Mouse (Mus musculus): ENCODE data around the gene Spint1. TPM values are rescaled to one million over a fixed set of nuclear protein-coding genes. Genes with fewer than 3 reads are reported as not detected.
A peak's percentile ranks its signal among the peaks of the same experiment; 100 is the strongest.

Gene Spint1
- polyA plus RNA-seq (2016; fragmentation: Nextera tagmentation; extraction: Ambion mirVana): 0.82 and 1.00 TPM in 2 replicates

DNA sequence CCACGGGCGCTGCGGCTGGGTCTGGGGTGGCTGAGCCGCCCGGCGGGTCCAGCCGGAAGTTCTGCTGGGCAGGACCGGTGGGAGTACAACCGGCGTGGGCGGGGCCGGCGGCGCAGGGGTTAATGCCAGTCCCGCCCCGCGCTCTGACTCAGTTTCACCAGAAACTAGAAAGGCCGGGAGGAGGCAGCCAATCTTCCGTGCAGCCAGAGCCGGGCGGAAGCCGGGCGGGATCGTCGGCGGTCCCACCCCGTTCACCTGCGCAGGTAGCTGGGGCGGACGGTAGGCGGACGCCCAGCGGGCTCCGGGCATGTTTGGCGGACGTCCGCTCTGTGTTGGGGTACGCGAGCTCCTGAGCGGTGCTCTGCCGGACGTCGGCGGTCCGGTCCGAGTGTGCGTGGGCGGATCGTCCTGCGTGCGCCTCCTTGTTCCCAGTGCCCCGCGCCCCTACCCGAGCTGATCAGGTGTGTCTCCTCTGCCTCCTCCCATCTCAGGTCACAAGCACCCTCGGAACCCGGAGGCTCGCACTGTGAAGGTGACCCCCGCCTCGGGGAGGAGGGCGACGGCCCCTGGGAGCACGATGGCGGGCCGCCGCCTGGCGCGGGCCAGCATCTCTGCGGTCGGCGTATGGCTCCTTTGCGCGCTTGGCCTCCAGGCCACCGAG, at the start of gene Spint1:
Spint1 (plus strand) TSS at position 153 of the 661 bp plus-strand sequence.
- Histone ChIP-seq H3K4me3 (peak within 1 kb of the TSS; percentile 59), H3K4me1 (replicated peaks) (peaks cover 14% of the 10 kb centered on the region), H3K27me3 (replicated peaks) (peaks cover 76% of the 10 kb centered on the region), H3K9ac (peak within 1 kb of the TSS; percentile 49), H3K36me3 (no peaks in the 10 kb centered on the region), H3K27ac (ENCODE audit: poor library complexity, severe bottlenecking) (no peak within 1 kb of the TSS), H3K9me3 (replicated peaks) (no peaks in the 10 kb centered on the region), H3K4me2 (peak within 1 kb of the TSS; percentile 92)
- under 1% methylated on average over 73 of the region's 73 CpGs for WGBS
- no peak; the same call in 1 of the 2 replicates for ATAC-seq (ENCODE audit: insufficient number of reproducible peaks, low FRiP score)

DNA sequence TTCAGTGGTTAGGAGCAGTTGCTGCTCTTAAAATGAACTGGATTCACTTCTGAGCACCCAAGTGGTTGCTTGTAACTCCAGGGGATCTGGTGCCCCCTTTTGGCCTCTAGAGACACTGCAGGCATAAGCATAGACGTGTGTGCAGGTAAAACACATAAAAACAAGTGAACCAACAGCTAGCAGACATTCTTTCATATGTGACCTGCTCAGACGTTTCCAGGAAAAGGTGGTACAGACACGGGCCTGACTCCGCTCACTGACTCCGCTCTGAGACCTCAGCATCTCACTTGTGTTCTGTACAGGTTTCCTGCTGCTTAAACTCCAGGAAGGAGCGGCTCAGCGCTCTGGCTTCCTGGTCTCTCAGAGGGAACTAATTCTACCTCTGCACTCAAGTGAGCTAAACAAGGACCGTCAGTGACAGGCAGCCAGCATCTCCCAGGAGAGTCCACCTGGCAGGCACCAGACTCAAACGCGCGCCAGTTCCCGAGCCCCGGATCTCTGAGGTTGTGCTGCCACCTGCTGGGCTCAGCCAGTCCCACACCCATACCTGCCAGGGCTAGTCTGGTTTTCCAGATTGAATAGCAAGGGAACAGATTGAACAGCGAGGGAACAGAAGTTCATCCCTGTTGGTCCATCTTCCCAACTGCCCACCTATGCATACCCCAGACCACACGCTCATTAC, 48.0 kb upstream of the Spint1 start:
- WGBS: 8% methylated on average over 15 of the region's 15 CpGs
- Histone ChIP-seq H3K36me3 (peaks cover 11% of the 10 kb centered on the region), H3K4me2 (peak overlapping the region; percentile 76), H3K27me3 (replicated peaks) (no peaks in the 10 kb centered on the region), H3K4me1 (replicated peaks) (0 out of 2 replicates have a peak, but pooled peaks cover 4% of the 10 kb centered on the region), H3K9me3 (replicated peaks) (no peaks in the 10 kb centered on the region), H3K27ac (ENCODE audit: poor library complexity, severe bottlenecking) (no peak overlapping the region), H3K4me3 (peak overlapping the region; percentile 41), H3K9ac (no peak overlapping the region)
- ATAC-seq (ENCODE audit: insufficient number of reproducible peaks, low FRiP score): peak; percentile 87

DNA sequence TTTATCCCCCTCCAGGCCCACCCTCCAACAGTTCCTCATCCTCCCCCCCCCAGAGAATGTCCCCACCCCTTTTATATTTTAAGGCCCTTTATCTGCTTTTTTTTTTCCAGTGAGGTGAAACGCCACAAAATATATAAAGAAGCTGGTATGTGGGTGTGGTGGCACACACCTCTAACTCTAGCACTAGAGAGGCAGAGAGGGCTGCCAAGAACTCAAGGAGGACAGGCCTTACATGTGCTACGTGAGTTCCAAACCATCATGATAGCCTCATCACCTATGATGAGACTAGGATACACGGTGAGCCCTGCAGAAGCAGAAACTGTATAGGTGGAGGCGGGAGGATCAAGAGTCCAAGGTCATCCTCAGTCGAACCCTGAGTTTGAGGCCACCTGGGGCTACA, 46.2 kb upstream of the Spint1 start:
- Histone ChIP-seq H3K27ac (ENCODE audit: poor library complexity, severe bottlenecking) (no peak overlapping the region), H3K36me3 (no peaks in the 10 kb centered on the region), H3K4me2 (no peak overlapping the region), H3K9me3 (replicated peaks) (no peaks in the 10 kb centered on the region), H3K4me3 (no peak overlapping the region), H3K4me1 (replicated peaks) (0 out of 2 replicates have a peak, but pooled peaks cover 7% of the 10 kb centered on the region), H3K9ac (no peak overlapping the region), H3K27me3 (replicated peaks) (no peaks in the 10 kb centered on the region)
- ATAC-seq (ENCODE audit: insufficient number of reproducible peaks, low FRiP score): no peak
- 76% methylated on average over 5 of the region's 5 CpGs for WGBS

DNA sequence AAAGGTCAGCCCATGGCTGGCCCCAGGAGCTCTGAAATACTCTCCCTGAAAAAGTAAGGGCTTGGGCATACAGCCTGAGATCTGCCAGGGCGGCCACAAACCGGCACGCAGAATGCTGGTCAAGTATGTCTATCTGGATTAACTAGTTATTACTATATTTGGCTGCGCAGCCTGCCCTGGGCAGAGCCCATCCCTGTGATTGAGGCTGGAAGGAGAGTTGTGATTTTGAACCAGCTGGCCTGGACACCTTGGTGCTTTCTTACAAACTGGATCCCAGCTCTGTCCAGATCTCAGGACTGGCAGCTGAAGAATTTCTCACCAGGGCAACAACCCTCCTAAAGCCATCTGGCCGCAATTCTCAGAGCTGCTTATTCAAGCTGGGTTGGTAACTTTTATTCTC, 43.0 kb upstream of the Spint1 start:
- Histone ChIP-seq H3K4me3 (no peak overlapping the region), H3K27me3 (replicated peaks) (no peaks in the 10 kb centered on the region), H3K27ac (ENCODE audit: poor library complexity, severe bottlenecking) (no peak overlapping the region), H3K9me3 (replicated peaks) (no peaks in the 10 kb centered on the region), H3K9ac (0 out of 2 replicates have a peak overlapping the region, but pooled peaks have one; percentile 2), H3K36me3 (no peaks in the 10 kb centered on the region), H3K4me1 (replicated peaks) (peaks cover 9% of the 10 kb centered on the region; the same call in 1 of the 2 replicates), H3K4me2 (no peak overlapping the region)
- no peak for ATAC-seq (ENCODE audit: insufficient number of reproducible peaks, low FRiP score)
- WGBS: 78% methylated on average over 5 of the region's 5 CpGs

DNA sequence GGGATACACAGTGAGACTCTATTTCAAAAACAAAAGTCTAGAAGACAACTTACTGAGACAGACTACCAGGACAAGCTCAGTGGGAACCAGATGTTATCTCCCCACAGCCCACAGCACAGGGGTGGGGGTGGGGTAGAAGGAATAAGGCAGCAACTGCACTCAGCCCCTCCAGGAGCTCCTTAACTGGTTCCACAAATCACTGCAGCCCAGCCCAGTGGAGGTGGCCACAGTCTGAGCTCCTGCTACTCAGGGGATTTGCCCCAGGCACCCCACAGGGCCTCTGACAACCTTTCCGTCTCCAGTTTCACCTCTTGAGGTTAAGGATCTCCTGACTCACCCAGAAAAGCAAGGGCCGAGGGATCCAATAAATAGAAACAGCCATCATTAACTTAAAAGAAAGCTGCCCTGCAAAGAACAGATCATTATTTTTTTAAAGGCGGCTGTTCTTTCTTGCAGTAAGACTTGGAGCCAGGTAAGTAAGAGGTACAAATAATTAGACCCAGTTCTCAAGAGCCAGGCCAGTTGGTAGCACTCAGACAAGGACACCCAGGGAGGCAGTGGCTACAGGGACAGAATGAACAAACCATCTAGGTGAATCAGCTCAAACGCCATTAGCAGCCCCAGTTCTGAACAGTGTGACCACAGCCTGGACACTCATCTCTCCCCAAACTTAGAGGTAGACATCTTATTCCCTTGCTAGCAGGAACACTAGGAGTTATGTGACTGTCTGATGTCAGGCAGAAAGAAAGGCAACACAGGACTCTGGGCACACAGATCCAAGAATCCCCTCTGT, 40.6 kb upstream of the Spint1 start:
- H3K27me3 ChIP-seq (replicated peaks): no peaks in the 10 kb centered on the region
- H3K4me1 ChIP-seq (replicated peaks): peaks cover 8% of the 10 kb centered on the region; the same call in 1 of the 2 replicates
- H3K27ac ChIP-seq (ENCODE audit: poor library complexity, severe bottlenecking): no peak overlapping the region
- no peak for ATAC-seq (ENCODE audit: insufficient number of reproducible peaks, low FRiP score)
- H3K9ac ChIP-seq: 0 out of 2 replicates have a peak overlapping the region, but pooled peaks have one; percentile 11
- no peak overlapping the region for H3K4me2 ChIP-seq
- H3K36me3 ChIP-seq: no peaks in the 10 kb centered on the region
- H3K9me3 ChIP-seq (replicated peaks): no peaks in the 10 kb centered on the region
- H3K4me3 ChIP-seq: no peak overlapping the region
- 35% methylated on average over 4 of the region's 4 CpGs for WGBS

DNA sequence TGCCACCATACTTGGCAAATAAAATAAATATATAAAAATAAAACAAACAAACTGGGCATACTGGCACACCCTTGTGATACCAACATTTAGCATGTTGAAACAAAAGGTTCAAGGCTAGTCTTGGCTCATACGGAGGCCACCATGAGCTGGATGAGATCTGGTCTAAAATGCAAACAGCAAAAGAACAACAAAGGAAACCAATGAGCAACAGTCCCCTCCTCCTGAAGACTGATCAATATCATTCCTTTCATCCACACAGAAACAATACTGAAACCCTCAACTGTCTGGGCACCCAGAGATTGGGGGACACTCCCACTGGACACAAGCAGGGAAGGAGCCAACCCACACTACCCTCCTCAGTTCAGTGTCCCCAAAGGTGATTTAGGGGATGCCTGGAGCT, 39.7 kb upstream of the Spint1 start:
- Histone ChIP-seq H3K9ac (no peak overlapping the region), H3K4me2 (no peak overlapping the region), H3K27me3 (replicated peaks) (no peaks in the 10 kb centered on the region), H3K9me3 (replicated peaks) (no peaks in the 10 kb centered on the region), H3K4me3 (no peak overlapping the region), H3K36me3 (no peaks in the 10 kb centered on the region), H3K4me1 (replicated peaks) (peaks cover 8% of the 10 kb centered on the region), H3K27ac (ENCODE audit: poor library complexity, severe bottlenecking) (no peak overlapping the region)
- no peak for ATAC-seq (ENCODE audit: insufficient number of reproducible peaks, low FRiP score)
- WGBS: 76% methylated on average over 1 of the region's 1 CpGs

DNA sequence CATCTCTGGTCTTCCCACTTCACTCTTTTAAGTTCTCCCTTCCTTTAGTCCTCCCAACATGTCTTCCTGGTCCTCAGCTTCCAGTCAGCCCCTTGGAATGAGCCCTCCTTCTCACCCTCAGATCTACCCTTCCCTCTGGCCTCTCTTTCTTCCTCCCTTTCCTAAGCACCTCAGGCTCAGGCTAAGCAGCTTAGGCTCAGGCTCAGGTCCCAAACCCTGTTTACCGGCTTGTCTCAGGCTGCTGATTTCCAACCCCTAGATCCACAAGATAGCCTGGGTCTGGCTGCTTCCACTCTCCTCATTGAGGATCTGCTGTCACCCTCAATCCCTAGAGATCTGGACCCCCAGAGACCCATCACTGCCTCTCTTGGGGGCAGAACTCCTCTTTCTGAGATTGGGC, 39.1 kb upstream of the Spint1 start:
- no peak overlapping the region for H3K4me2 ChIP-seq
- no peak overlapping the region for H3K27ac ChIP-seq (ENCODE audit: poor library complexity, severe bottlenecking)
- ATAC-seq (ENCODE audit: insufficient number of reproducible peaks, low FRiP score): no peak
- H3K36me3 ChIP-seq: no peaks in the 10 kb centered on the region
- H3K4me1 ChIP-seq (replicated peaks): peaks cover 14% of the 10 kb centered on the region
- no peaks in the 10 kb centered on the region for H3K27me3 ChIP-seq (replicated peaks)
- H3K9ac ChIP-seq: 0 out of 2 replicates have a peak overlapping the region, but pooled peaks have one; percentile 31
- no peak overlapping the region for H3K4me3 ChIP-seq
- WGBS: 27% methylated on average over 1 of the region's 1 CpGs
- H3K9me3 ChIP-seq (replicated peaks): no peaks in the 10 kb centered on the region

DNA sequence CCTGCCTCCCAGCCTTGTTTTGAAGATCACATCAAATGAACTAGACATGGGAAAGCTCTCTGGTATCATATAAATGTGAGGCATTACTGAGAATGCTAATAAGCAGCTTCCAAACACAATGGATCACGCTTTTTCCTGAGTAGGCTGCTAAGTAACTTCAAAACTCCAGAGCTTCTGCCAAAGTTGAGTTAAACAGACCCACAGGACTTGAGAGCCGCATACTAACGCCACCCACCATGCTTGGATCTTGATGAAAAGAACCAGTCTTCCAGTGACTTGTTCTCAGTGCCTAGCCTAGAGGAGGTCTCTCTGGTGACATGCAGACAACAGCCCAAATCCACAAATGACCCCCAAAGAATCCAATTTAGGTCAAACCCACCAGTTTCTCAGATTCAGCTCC, 38.2 kb upstream of the Spint1 start:
- peaks cover 20% of the 10 kb centered on the region for H3K4me1 ChIP-seq (replicated peaks)
- H3K27ac ChIP-seq (ENCODE audit: poor library complexity, severe bottlenecking): no peak overlapping the region
- 66% methylated on average over 3 of the region's 3 CpGs for WGBS
- no peaks in the 10 kb centered on the region for H3K36me3 ChIP-seq
- no peak for ATAC-seq (ENCODE audit: insufficient number of reproducible peaks, low FRiP score)
- H3K4me2 ChIP-seq: no peak overlapping the region
- H3K27me3 ChIP-seq (replicated peaks): no peaks in the 10 kb centered on the region
- H3K9ac ChIP-seq: no peak overlapping the region
- H3K9me3 ChIP-seq (replicated peaks): no peaks in the 10 kb centered on the region
- H3K4me3 ChIP-seq: no peak overlapping the region

DNA sequence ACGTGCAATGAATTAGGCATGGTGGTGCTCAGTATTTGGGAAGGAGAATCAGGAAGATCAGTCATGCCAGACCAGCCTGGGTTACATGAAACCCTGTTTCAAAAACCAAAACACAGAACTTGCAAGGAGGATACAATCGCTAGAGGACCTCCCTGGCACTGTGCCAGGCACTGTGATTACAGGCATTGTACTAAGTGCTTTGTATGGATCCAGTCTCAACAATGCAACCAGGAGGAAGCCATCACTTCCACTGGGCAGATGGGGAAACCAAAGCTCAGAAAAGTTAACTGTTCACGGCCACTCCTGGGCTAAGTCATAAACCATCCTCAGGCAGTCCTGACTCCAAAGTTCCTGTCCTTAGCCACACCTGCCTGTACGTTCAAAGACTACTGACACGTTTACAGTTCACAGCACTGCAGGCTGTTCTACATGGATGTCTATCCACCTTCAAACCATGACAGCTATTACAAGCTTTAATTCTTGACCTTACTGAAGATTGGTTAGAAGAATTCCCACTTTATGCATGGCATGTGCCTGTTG, 34.2 kb upstream of the Spint1 start:
- H3K4me3 ChIP-seq: no peak overlapping the region
- H3K9me3 ChIP-seq (replicated peaks): no peaks in the 10 kb centered on the region
- no peaks in the 10 kb centered on the region for H3K36me3 ChIP-seq
- peaks cover 18% of the 10 kb centered on the region for H3K4me1 ChIP-seq (replicated peaks)
- H3K4me2 ChIP-seq: no peak overlapping the region
- H3K27ac ChIP-seq (ENCODE audit: poor library complexity, severe bottlenecking): no peak overlapping the region
- no peaks in the 10 kb centered on the region for H3K27me3 ChIP-seq (replicated peaks)
- ATAC-seq (ENCODE audit: insufficient number of reproducible peaks, low FRiP score): no peak; the same call in 1 of the 2 replicates
- H3K9ac ChIP-seq: no peak overlapping the region
- WGBS: 60% methylated on average over 5 of the region's 5 CpGs

DNA sequence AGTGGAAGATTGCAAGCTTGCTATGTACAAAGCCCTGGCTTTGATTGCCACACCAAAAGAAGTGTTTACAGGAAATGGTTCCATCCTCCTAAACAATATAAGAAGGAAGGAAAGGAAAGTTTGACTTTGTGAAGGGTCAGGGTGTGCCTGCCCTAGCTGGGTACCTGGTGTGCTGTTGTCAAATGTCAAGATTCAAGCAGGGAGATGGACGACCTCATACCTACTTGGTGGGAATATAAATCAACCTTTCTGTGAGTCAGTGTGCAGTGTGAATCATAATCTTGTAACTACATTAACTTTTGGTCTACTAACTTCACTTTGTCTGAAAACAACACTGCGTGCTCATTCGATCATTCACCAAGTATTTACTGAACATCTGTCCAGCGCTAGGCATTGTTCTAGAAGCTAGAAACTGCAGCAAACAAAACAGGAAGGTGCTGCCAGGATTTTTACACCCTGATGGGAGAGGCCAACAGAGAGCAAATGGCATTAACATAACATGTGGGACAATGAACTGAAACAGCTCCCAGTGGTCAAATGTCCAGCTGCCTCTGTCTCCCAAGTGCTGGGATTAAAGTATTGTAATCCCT, 33.2 kb upstream of the Spint1 start:
- H3K9me3 ChIP-seq (replicated peaks): no peaks in the 10 kb centered on the region
- H3K4me3 ChIP-seq: no peak overlapping the region
- WGBS: 77% methylated on average over 4 of the region's 4 CpGs
- H3K36me3 ChIP-seq: no peaks in the 10 kb centered on the region
- no peak overlapping the region for H3K4me2 ChIP-seq
- no peak overlapping the region for H3K9ac ChIP-seq
- peaks cover 18% of the 10 kb centered on the region for H3K4me1 ChIP-seq (replicated peaks)
- H3K27ac ChIP-seq (ENCODE audit: poor library complexity, severe bottlenecking): no peak overlapping the region
- no peaks in the 10 kb centered on the region for H3K27me3 ChIP-seq (replicated peaks)
- ATAC-seq (ENCODE audit: insufficient number of reproducible peaks, low FRiP score): no peak
